Mouse (Mus musculus) activated CD4-positive, CD25-positive, alpha-beta regulatory T cell, adult 9 weeks (primary cell): Measurements from ENCODE around the gene Mndal. TPM values are rescaled to one million over a fixed set of nuclear protein-coding genes. Genes with fewer than 3 reads are reported as not detected.

Source experiments
- polyA plus RNA-seq: library from polyadenylated mRNA; unstranded; fragments of 100-300 nt; shearing (Covaris generic); gene quantifications from one replicate; pipeline ENCODE4 v1.2.1, GENCODE M21; 2017

Gene Mndal
- 575 TPM for polyA plus RNA-seq

DNA sequence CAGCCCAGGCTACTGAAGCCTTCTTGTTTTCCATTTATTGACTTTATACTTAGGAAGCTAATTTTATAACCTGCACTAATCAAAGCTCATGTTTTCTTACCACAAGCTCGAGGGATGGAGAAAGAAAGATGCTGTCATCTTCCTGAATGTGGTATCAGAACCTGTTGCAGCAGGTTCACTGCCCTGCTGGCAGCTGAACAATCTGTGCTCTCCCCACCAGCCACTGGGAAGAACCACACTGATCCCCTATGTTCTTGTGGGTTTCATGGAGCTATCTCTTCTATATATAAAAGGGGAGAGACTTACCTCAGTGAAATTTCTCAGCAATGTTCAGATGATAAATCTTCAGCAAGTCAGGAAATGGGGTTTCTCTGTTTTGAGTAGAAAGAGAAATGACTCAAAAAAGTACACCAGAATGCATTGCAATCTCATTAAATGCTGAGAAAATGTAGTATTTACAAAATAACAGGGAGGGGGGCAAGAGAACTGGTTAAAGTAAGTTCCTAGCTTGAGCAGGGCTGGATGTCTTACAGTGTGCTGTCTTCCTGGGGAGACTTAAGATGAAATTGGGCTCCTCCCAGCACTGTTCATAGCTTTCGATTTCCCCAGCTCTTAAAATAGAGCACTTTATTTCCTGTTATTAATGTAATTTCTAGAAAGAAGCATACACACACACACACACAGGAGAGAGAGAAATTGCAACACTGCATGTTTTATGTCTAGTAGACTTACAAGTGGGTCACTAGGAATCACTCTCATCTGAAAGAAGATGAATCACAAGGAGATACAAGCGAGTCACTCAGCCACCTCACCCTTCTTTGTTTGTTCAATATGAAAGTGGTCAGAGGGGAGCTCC, at the start of gene Mndal, which contains the start of gene Ifi203:
TSS of gene Mndal (minus strand) at position 568 of the 856 bp plus-strand sequence.
TSS of gene Ifi203 (minus strand) at position 749 of the 856 bp plus-strand sequence.

DNA sequence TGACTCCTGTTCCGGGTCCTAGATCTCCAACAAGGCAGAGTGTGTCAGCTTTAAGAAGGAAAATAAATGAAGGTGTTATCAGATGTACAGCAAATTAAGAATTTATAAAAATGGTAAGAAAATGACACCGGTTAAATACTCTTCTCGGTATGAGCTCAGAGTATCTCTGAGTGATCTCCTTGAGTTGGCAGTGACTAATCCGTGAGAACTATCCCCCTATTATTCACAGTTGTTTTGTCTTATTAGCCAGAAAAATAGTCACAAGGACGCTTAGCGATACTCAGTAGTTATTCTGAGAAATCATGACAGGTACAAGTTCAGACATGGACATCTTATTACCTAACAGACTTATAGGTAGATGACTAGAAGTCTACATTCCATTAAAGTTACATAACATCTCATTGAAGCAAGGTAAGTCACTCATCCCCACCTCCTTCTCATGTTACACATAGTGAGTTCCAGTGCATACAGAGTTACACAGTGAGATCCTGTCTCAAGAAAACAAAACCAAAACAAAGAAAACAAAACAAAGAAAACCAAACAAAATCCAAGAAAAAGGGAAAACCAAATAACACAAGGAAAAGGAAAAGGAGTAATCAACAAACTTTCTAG, 40.5 kb upstream of the Mndal start, which contains the start of gene Ifi202b:
TSS of gene Ifi202b (minus strand) at position 51 of the 612 bp plus-strand sequence.

DNA sequence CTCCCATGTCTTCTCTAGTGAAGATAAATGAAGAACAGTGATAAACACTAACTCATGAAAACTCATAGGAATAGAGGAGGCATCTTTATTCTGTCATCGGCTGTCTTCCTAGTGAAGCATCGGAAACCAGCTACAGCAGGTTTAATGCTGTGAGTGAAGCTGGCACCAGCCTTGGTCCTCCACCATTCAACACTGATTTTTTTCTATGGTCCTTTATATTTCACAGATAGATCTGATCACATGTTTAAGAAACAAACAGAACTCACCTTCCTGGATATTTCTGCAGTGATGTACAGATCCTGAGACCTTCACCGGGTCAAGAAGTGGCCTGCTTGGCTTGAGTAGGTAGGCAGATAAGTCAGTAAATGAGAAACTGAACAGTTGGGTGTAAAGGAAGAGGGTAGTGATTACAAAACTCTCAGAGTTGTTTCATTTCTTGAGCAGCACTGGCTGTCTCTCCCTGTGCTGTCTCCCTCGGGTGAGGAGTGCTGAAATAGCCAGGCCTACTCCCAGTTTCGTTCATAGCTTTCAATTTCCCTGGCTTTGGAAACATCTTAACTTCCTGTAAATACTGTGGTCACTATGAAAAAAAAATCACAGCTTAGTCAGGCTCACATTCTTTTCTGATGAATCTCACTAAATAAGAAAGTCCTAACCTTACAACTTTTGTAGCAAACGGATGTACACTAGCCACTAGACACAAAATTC, 29.6 kb downstream of the Mndal start, which contains the start of gene Ifi211:
TSS of gene Ifi211 (minus strand) at position 499 of the 708 bp plus-strand sequence.

Other genes starting within 250 kb of the Mndal start
- 0.15 TPM for gene Ifi207, start 200.7 kb downstream of the Mndal start, polyA plus RNA-seq
- 1.9 TPM for gene Ifi204, start 175.5 kb downstream of the Mndal start, polyA plus RNA-seq
- 3.9 TPM for gene Ifi211, start 29.4 kb downstream of the Mndal start, polyA plus RNA-seq
- 508 TPM for gene Ifi203, start 181 bp upstream of the Mndal start, polyA plus RNA-seq
- gene Ifi202b, start 40.3 kb upstream of the Mndal start, polyA plus RNA-seq = not detected
- gene Ifi205, start 89.3 kb upstream of the Mndal start, polyA plus RNA-seq = 0.45 TPM
- gene Olfr433, start 98.2 kb upstream of the Mndal start, polyA plus RNA-seq = not detected
- not detected for gene Olfr432, start 106.7 kb upstream of the Mndal start, polyA plus RNA-seq
- gene Olfr430, start 124.1 kb upstream of the Mndal start, polyA plus RNA-seq = not detected
- not detected for gene Olfr429, start 141.8 kb upstream of the Mndal start, polyA plus RNA-seq
- not detected for gene Olfr427, start 154.4 kb upstream of the Mndal start, polyA plus RNA-seq
- gene Olfr231, start 178.7 kb upstream of the Mndal start, polyA plus RNA-seq = not detected
- gene Olfr424, start 189.0 kb upstream of the Mndal start, polyA plus RNA-seq = not detected
- gene Olfr420, start 213.1 kb upstream of the Mndal start, polyA plus RNA-seq = not detected
- 0.22 TPM for gene Spta1, start 230.3 kb upstream of the Mndal start, polyA plus RNA-seq